Mouse (Mus musculus) liver, embryonic 13.5 days (tissue): ENCODE measurements at regions not wholly inside any gene's neighbourhood (a gene's known extent, or its start where the extent isn't known, plus 50 kb on each side); places are given as distances from the start of the nearest gene placed in this dataset.

ENCODE experiments used
- ATAC-seq: fragments of 200-750 bp; cut with Nextera tagmentation; 2 replicates; pipeline ENCODE4 v1.8.0; 2017; ENCODE audit warnings: low read depth, mild to moderate bottlenecking, moderate number of reproducible peaks, moderate library complexity
- DNase-seq: peaks from one replicate; pipeline ENCODE4 v3.0.0; 2022
- H3K27ac ChIP-seq: fragments of 300-500 bp; sonication (generic); 2 replicates; pipeline ENCODE4 v1.5.1; 2015; ENCODE audit warnings: moderate library complexity, mild to moderate bottlenecking, inconsistent platforms
- H3K27me3 ChIP-seq: fragments of 300-500 bp; sonication (generic); 2 replicates; pipeline ENCODE4 v1.6.1; 2015; ENCODE audit warnings: mild to moderate bottlenecking, inconsistent platforms
- H3K36me3 ChIP-seq: fragments of 300-500 bp; sonication (generic); 2 replicates; pipeline ENCODE4 v1.6.1; 2015; ENCODE audit warnings: mild to moderate bottlenecking, inconsistent platforms
- H3K4me1 ChIP-seq: fragments of 300-500 bp; sonication (generic); replicated peaks from 2 replicates; pipeline ENCODE4 v1.6.1; 2015; ENCODE audit warnings: inconsistent platforms
- H3K4me2 ChIP-seq: fragments of 300-500 bp; sonication (generic); 2 replicates; pipeline ENCODE4 v1.6.1; 2015; ENCODE audit warnings: inconsistent platforms, mild to moderate bottlenecking, moderate library complexity
- H3K4me3 ChIP-seq: fragments of 300-500 bp; sonication (generic); replicated peaks from 2 replicates; pipeline ENCODE4 v1.5.1; 2015; ENCODE audit warnings: mild to moderate bottlenecking, inconsistent platforms
- H3K9ac ChIP-seq: fragments of 300-500 bp; sonication (generic); 2 replicates; pipeline ENCODE4 v1.6.1; 2015; ENCODE audit warnings: mild to moderate bottlenecking, inconsistent platforms
- H3K9me3 ChIP-seq: fragments of 300-500 bp; sonication (generic); replicated peaks from 2 replicates; pipeline ENCODE4 v1.6.1; 2016; ENCODE audit warnings: inconsistent platforms
- WGBS: fragments of 180-500 bp; shearing (Covaris S2); methylation state at CpG from one replicate; pipeline ENCODE4 v1.1.7; 2015; ENCODE audit not compliant: insufficient replicate concordance; 5-methylcytosine and 5-hydroxymethylcytosine counted together

- ATAC-seq = no peak
- DNase-seq = no peak
- no peak overlapping the region for H3K27ac ChIP-seq
- no peaks in the 10 kb centered on the region for H3K9me3 ChIP-seq
- no peak overlapping the region for H3K4me3 ChIP-seq
- H3K36me3 ChIP-seq = no peaks in the 10 kb centered on the region
- H3K9ac ChIP-seq = no peak overlapping the region
- H3K4me1 ChIP-seq = no peaks in the 10 kb centered on the region
- H3K27me3 ChIP-seq = no peaks in the 10 kb centered on the region
- no peak overlapping the region for H3K4me2 ChIP-seq
- WGBS = 70% methylated on average over 7 of the region's 7 CpGs
Measured at GRCm38 (mm10) chr3:35349114-35349513, 404.8 kb upstream of the Atp11b start.

GRCm38 (mm10) chr3:35353442-35353841 is 400.5 kb upstream of the Atp11b start:
- ATAC-seq = no peak
- H3K4me2 ChIP-seq = no peak overlapping the region
- no peak overlapping the region for H3K4me3 ChIP-seq
- H3K27ac ChIP-seq = no peak overlapping the region
- no peaks in the 10 kb centered on the region for H3K9me3 ChIP-seq
- H3K4me1 ChIP-seq = no peaks in the 10 kb centered on the region
- WGBS = 71% methylated on average over 9 of the region's 9 CpGs
- H3K9ac ChIP-seq = no peak overlapping the region
- DNase-seq = no peak
- H3K27me3 ChIP-seq = no peaks in the 10 kb centered on the region
- no peaks in the 10 kb centered on the region for H3K36me3 ChIP-seq

DNA sequence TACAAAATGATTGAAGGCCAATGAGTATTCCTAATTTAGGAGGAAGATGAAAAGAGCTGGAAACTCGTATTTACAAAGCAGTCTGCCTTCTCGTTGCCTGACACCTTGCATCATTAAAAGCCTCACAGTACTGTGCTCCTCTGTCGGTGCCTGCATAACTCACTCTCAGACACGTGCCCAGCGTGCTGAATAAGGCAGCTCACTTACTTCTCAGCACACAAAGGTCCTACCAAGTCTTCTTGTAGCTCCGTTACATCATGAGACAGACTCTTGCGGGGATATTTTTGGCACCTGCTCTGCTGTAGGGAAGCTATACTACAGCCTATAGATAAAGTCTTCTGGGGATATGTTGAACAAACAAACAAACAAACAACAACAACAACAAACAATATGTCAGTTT is 400.0 kb upstream of the Atp11b start:
- Histone ChIP-seq H3K9me3 (no peaks in the 10 kb centered on the region), H3K4me2 (no peak overlapping the region), H3K27me3 (no peaks in the 10 kb centered on the region), H3K9ac (no peak overlapping the region), H3K4me1 (no peaks in the 10 kb centered on the region), H3K36me3 (no peaks in the 10 kb centered on the region), H3K27ac (no peak overlapping the region), H3K4me3 (no peak overlapping the region)
- no peak for ATAC-seq
- DNase-seq = no peak
- 60% methylated on average over 7 of the region's 7 CpGs for WGBS

- ATAC-seq (no peak), DNase-seq (no peak)
- Histone ChIP-seq H3K27me3 (no peaks in the 10 kb centered on the region), H3K4me2 (no peak overlapping the region), H3K27ac (no peak overlapping the region), H3K9ac (no peak overlapping the region), H3K4me1 (no peaks in the 10 kb centered on the region), H3K36me3 (no peaks in the 10 kb centered on the region), H3K4me3 (no peak overlapping the region), H3K9me3 (no peaks in the 10 kb centered on the region)
- 53% methylated on average over 5 of the region's 5 CpGs for WGBS
Measured at GRCm38 (mm10) chr3:35354356-35354755, 399.6 kb upstream of the Atp11b start.

DNA sequence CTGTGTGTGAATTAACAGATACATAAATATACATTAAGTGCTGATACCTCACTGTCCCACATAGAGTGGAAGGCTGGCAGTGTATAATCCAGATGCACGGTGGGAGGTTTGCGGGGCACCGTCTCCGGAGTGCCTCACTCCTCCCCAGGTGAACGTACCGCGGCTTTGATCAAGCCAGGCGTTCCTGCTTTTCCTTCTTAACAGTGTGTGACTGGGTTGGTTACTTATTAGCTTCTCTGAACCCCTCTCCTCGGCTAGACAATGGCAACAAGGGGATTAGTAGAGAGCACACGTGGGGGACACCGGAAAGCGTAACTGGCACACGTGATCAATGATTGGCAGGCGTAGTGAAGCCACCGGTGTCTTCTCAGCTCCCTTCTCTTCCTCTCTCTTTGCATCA is 396.8 kb upstream of the Atp11b start:
- Histone ChIP-seq H3K9me3 (no peaks in the 10 kb centered on the region), H3K27ac (no peak overlapping the region), H3K4me2 (no peak overlapping the region), H3K4me3 (no peak overlapping the region), H3K36me3 (no peaks in the 10 kb centered on the region), H3K27me3 (no peaks in the 10 kb centered on the region), H3K9ac (no peak overlapping the region), H3K4me1 (no peaks in the 10 kb centered on the region)
- DNase-seq (no peak), ATAC-seq (no peak)
- 73% methylated on average over 15 of the region's 15 CpGs for WGBS

DNA sequence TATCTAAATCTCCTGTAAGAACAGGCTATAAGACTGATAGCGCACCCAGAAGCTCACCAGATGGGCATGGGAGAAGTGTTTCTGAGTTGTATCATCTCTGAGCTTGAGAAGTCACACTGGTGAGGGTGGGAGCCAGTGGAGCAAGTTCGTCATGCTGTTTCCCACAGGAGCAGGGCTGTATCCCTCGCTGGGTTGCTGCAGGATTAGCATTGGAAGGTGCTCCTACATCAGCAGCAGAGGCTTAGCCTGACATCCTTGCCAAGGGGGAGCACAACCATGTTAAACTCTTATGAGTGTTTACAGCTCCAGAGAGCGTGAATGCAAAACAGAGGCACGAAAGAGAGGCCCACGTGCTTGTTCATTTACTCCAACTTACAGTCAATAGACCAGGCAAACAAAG is 395.4 kb upstream of the Atp11b start:
- H3K4me3 ChIP-seq = no peak overlapping the region
- ATAC-seq = no peak
- WGBS = 54% methylated on average over 6 of the region's 6 CpGs
- no peaks in the 10 kb centered on the region for H3K4me1 ChIP-seq
- H3K27ac ChIP-seq = no peak overlapping the region
- DNase-seq = no peak
- H3K9ac ChIP-seq = no peak overlapping the region
- H3K4me2 ChIP-seq = no peak overlapping the region
- H3K27me3 ChIP-seq = no peaks in the 10 kb centered on the region
- no peaks in the 10 kb centered on the region for H3K9me3 ChIP-seq
- no peaks in the 10 kb centered on the region for H3K36me3 ChIP-seq

- no peak for DNase-seq
- 26% methylated on average over 8 of the region's 8 CpGs for WGBS
Measured at GRCm38 (mm10) chr3:35359288-35359687, 394.6 kb upstream of the Atp11b start.

GRCm38 (mm10) chr3:35360515-35360914 is 393.4 kb upstream of the Atp11b start:
- no peak overlapping the region for H3K4me3 ChIP-seq
- no peaks in the 10 kb centered on the region for H3K27me3 ChIP-seq
- H3K27ac ChIP-seq = no peak overlapping the region
- no peak for ATAC-seq
- DNase-seq = no peak
- no peaks in the 10 kb centered on the region for H3K9me3 ChIP-seq
- no peak overlapping the region for H3K9ac ChIP-seq
- no peak overlapping the region for H3K4me2 ChIP-seq
- no peaks in the 10 kb centered on the region for H3K36me3 ChIP-seq
- no peaks in the 10 kb centered on the region for H3K4me1 ChIP-seq

More at GRCm38 (mm10) chr3:35359288-35359687, 394.6 kb upstream of the Atp11b start:
- no peaks in the 10 kb centered on the region for H3K36me3 ChIP-seq
- H3K27me3 ChIP-seq = no peaks in the 10 kb centered on the region
- H3K27ac ChIP-seq = no peak overlapping the region
- H3K4me2 ChIP-seq = no peak overlapping the region
- no peaks in the 10 kb centered on the region for H3K9me3 ChIP-seq
- no peak overlapping the region for H3K9ac ChIP-seq
- H3K4me1 ChIP-seq = no peaks in the 10 kb centered on the region
- H3K4me3 ChIP-seq = no peak overlapping the region
- ATAC-seq = no peak

DNA sequence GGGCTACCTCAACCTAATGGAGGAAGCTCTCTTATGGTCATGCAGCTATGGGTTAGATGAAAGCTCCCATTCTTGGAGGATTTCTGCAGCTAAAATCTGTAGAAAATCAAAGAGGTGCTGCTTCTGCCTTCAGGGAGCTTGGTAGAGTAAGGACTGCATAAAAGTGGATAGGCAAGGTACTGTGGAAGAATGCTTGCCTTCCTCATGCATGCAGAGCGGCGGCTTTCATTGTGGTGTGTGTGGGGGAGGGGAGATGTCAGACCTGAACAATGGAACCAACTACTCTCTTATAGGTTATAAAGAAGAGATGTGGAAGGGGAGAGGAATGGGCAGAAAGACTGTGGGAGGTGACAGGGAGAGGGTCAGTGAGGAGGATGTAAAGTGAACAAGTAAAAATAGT is 392.8 kb upstream of the Atp11b start:
- Histone ChIP-seq H3K36me3 (no peaks in the 10 kb centered on the region), H3K9ac (no peak overlapping the region), H3K27ac (no peak overlapping the region), H3K4me3 (no peak overlapping the region), H3K9me3 (no peaks in the 10 kb centered on the region), H3K4me1 (no peaks in the 10 kb centered on the region), H3K4me2 (no peak overlapping the region), H3K27me3 (no peaks in the 10 kb centered on the region)
- no peak for ATAC-seq
- DNase-seq = no peak
- 63% methylated on average over 2 of the region's 2 CpGs for WGBS

- Histone ChIP-seq H3K4me2 (no peak overlapping the region), H3K9ac (no peak overlapping the region), H3K4me1 (no peaks in the 10 kb centered on the region), H3K36me3 (no peaks in the 10 kb centered on the region), H3K9me3 (no peaks in the 10 kb centered on the region), H3K27ac (no peak overlapping the region), H3K27me3 (no peaks in the 10 kb centered on the region), H3K4me3 (no peak overlapping the region)
- ATAC-seq (no peak), DNase-seq (no peak)
- WGBS = 76% methylated on average over 6 of the region's 6 CpGs
Measured at GRCm38 (mm10) chr3:35365431-35365830, 388.5 kb upstream of the Atp11b start.

DNA sequence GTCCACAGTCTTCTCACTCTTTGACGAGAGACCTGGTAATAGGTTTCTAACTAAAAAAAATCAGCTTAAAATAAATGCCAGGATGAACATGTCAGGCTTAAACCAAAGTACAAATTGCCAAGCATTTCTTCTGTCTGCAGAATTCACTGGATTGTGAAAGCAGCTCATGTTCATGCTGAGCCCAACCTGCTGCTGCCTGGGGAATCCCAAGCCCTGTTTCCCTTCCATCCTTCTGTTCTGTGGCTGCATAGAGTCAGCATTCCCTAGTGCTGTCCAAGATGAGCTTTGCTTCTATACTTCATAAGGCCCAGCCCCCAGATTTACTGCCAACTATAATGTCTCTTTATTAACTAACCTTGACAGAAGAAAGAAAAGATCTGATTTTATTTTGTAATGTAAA is 381.6 kb upstream of the Atp11b start:
- Histone ChIP-seq H3K4me3 (no peak overlapping the region), H3K36me3 (no peaks in the 10 kb centered on the region), H3K4me2 (no peak overlapping the region), H3K4me1 (no peaks in the 10 kb centered on the region), H3K9ac (no peak overlapping the region), H3K9me3 (no peaks in the 10 kb centered on the region), H3K27ac (no peak overlapping the region), H3K27me3 (no peaks in the 10 kb centered on the region)
- WGBS = 65% methylated on average over 1 of the region's 1 CpGs
- ATAC-seq = no peak
- DNase-seq = no peak

DNA sequence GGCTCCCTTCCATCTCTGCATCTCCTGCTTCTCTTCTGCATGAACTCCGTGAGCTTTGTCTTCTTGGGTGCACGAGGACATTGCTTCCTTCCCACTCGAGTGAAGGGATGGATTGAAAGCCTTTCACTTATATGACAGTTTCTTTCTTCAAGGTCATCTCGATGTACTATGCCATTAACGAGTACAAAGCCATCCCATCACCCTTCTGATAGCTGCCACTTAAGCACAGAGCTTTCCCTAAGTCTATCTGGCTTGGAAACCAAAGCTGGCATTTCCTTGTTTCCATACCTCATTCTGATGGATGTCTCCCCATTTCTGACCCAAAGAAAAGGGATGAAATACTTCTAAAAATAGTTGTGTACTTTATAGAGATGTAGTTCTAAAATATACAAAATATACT is 366.5 kb upstream of the Atp11b start:
- H3K4me1 ChIP-seq = no peaks in the 10 kb centered on the region
- H3K9ac ChIP-seq = no peak overlapping the region
- DNase-seq (no peak), ATAC-seq (no peak)
- 59% methylated on average over 5 of the region's 5 CpGs for WGBS
- no peaks in the 10 kb centered on the region for H3K9me3 ChIP-seq
- H3K27ac ChIP-seq = no peak overlapping the region
- H3K36me3 ChIP-seq = no peaks in the 10 kb centered on the region
- no peak overlapping the region for H3K4me2 ChIP-seq
- no peaks in the 10 kb centered on the region for H3K27me3 ChIP-seq
- H3K4me3 ChIP-seq = no peak overlapping the region

DNA sequence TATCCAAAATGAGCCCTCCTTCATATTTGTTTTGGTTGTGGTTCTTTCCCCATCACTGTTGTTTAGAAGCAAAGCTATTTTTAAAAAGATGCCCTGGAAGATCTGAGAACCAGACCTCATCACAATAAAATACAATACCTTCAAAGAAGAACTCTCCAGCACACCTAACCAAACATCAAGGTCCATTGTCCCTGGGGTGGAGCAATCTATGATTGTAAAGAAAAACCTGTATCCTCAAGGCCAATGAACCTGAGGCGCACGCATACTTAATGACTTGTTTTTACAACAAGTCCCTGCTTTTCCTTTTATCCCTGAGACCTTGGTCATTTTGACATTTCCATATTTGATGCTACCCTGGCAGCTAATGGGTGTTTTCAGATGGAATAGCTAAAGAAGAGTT is 361.2 kb upstream of the Atp11b start:
- Histone ChIP-seq H3K4me2 (no peak overlapping the region), H3K4me3 (no peak overlapping the region), H3K9ac (no peak overlapping the region), H3K27me3 (no peaks in the 10 kb centered on the region), H3K4me1 (no peaks in the 10 kb centered on the region), H3K36me3 (no peaks in the 10 kb centered on the region), H3K9me3 (no peaks in the 10 kb centered on the region), H3K27ac (no peak overlapping the region)
- ATAC-seq (no peak), DNase-seq (no peak)
- 75% methylated on average over 2 of the region's 2 CpGs for whole genome bisulfite sequencing
